Mouse (Mus musculus): ENCODE data around the gene Larp6.

DNA sequence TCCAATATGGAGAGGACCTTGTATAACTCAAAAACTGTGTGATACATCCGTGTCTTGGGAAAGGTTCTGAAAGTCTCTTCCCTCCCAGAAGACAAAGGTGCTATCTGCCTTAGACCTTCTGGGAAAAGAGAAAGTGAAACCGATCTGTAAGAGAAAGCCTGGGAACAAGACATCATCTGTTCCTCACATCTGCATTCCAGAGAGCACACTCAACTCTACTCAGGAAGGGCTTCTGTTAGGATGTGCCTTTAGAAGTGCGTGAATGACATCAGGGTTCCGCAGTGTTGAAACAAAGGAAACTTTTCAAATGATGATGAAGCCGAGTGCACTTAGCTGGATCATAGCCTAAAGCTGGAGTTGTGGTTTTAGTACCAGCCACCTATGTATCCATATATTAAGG, 47.9 kb upstream of the Larp6 start:
- TF ChIP-seq TAL1 (IDR thresholded peaks at IDR 0.05; ENCODE audit: low read length): no peak
- TF ChIP-seq GATA1 (IDR thresholded peaks at IDR 0.05; ENCODE audit: low read length): no peak

Data from erythroblast, embryonic 14.5 days (primary cell).